In the genomic region with DNA sequence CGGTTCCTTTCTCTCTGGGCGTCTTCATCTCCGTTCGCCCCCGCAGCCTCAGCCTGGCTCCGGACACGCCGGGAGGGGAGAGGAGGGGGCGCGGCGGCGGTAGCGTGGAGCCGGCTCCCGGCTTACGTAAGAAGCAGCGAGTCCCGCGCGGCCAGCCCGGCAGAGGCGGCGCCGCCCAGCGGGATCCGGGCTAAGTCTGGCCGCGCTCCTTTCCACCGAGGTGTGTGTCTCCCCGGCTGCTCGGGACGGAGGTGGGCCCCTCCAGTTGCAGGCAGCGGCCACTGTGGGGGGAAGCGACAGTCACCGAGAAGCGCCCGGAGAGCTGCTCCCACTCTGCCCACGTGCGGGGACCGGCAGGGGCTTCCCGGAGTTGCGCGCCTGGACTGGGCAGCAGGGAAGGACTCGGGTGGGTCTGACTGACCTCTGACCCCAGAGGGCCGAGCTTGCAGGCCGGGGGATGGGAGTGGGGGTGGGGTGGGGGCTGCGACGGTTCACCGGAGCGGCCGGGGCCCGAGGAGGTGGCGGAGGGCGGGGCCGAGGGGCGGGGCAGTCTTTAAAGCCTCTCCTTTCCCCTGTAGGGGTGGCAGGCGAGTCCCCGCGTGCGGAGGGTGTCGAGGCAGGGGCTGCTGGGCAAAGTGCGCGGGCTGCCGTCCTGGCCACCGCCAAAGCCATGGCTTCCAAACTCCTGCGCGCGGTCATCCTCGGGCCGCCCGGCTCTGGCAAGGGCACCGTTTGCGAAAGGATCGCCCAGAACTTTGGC, we compare ENCODE assay signal across 7 mouse cellular contexts. TPM values are rescaled to one million over a fixed set of nuclear protein-coding genes. Genes with fewer than 3 reads are reported as not detected.
DNase-seq lines count a peak whose midpoint lies in the region; ATAC-seq lines count a peak whose summit lies in the region.

A gene (plus strand): TSS at position 127 of the 760 bp plus-strand sequence.

- H3K4me3 ChIP-seq in hindbrain, embryonic 16.5 days (ENCODE audit: low read length) = peak within 1 kb of the TSS; percentile 81
- H3K4me3 ChIP-seq in megakaryocyte, embryonic 14.5 days (replicated peaks) = peak within 1 kb of the TSS; percentile 94

- no peaks in the 10 kb centered on the region for H3K36me3 ChIP-seq in hindbrain, embryonic 16.5 days (ENCODE audit: control insufficient read depth, insufficient read depth, low read length)
- H3K36me3 ChIP-seq in megakaryocyte, embryonic 14.5 days (replicated peaks; ENCODE audit: low read length) = peaks cover 8% of the 10 kb centered on the region

- H3K4me2 ChIP-seq in hindbrain, embryonic 16.5 days (ENCODE audit: low read length) = peak within 1 kb of the TSS; percentile 99

- ATAC-seq in hindbrain, embryonic 16.5 days = peak; percentile 77

- H3K27ac ChIP-seq in hindbrain, embryonic 16.5 days (ENCODE audit: low read depth, low read length) = peak within 1 kb of the TSS; percentile 71; the same call in 1 of the 2 replicates

- H3K27me3 ChIP-seq in hindbrain, embryonic 16.5 days (replicated peaks; ENCODE audit: control insufficient read depth, insufficient read depth, low read length) = no peaks in the 10 kb centered on the region; the same call in 1 of the 2 replicates
- H3K27me3 ChIP-seq in megakaryocyte, embryonic 14.5 days (replicated peaks) = peaks cover 25% of the 10 kb centered on the region

- H3K9me3 ChIP-seq in hindbrain, embryonic 16.5 days (ENCODE audit: control insufficient read depth, low read length) = no peaks in the 10 kb centered on the region
- no peaks in the 10 kb centered on the region for H3K9me3 ChIP-seq in megakaryocyte, embryonic 14.5 days

- peaks cover 11% of the 10 kb centered on the region for H3K4me1 ChIP-seq in hindbrain, embryonic 16.5 days (ENCODE audit: control insufficient read depth, insufficient read depth, low read depth, low read length)
- peaks cover 38% of the 10 kb centered on the region for H3K4me1 ChIP-seq in megakaryocyte, embryonic 14.5 days

- peak; percentile 74 to 81 for DNase-seq in adrenal gland, adult (ENCODE audit: inconsistent age in 2 of 2, low spot score in 1 of 2)
- DNase-seq in cerebellum, postnatal 25 days = peak; percentile 85 to 88
- DNase-seq in gastrocnemius, postnatal 10 days = peak; percentile 44
- DNase-seq in left cerebral cortex, postnatal 10 days (ENCODE audit: extremely low spot score in 1 of 2, low spot score in 2 of 2) = peak in 1 of 2 experiments; percentile 80
- DNase-seq in right cerebral cortex, postnatal 25 days = peak; percentile 81

- under 1% methylated on average over 54 of the region's 74 CpGs for WGBS in hindbrain, embryonic 16.5 days

- intact Hi-C loops in left cerebral cortex, postnatal 10 days (cut with DNase I) = no loop called here

- H3K9ac ChIP-seq in hindbrain, embryonic 16.5 days (ENCODE audit: low read depth, low read length) = peak within 1 kb of the TSS; percentile 80

RNA-seq across cellular contexts. Expression of the gene that starts here (rescaled TPM):
- total RNA-seq in gastrocnemius, postnatal 10 days (2021) = 1 to 10 TPM; 7.4 to 8.8 TPM
- polyA plus RNA-seq in hindbrain, embryonic 16.5 days (2015; fragmentation: Nextera tagmentation; extraction: Ambion mirVana) = 12.6 and 12.9 TPM in 2 replicates
- total RNA-seq in left cerebral cortex, postnatal 10 days (2021) = 10 to 100 TPM; 18.7 to 22.0 TPM
- 14.3 and 33.3 TPM in 2 replicates for polyA plus RNA-seq in megakaryocyte, embryonic 14.5 days (2012; ENCODE audit: insufficient read depth, low replicate concordance)
